In genomic region chr9:7779786-7780185, GRCm38 (mm10) we compare ENCODE assay signal across 21 mouse cellular contexts. TPM values are rescaled to one million over a fixed set of nuclear protein-coding genes. Genes with fewer than 3 reads are reported as not detected.
A peak's percentile ranks its signal among the peaks of the same experiment; 100 is the strongest.
DNase-seq lines count a peak whose midpoint lies in the region; ATAC-seq and TF ChIP-seq lines count a peak whose summit lies in the region.
"Had no signal": no experiment of that assay in that cellular context is flagged by ENCODE, and none has a peak within 500 bp of the region (broad histone marks: within the 10 kb centered on the region; RNA-seq: fewer than 3 reads in every experiment).

No protein-coding gene starts in this region.

- DNase-seq in heart, embryonic 10.5 days (ENCODE audit: low spot score), result peak; percentile 65
- DNase-seq in heart, postnatal 4 days, result no peak
- DNase-seq in spleen, adult 2 months (ENCODE audit: low read depth in 1 of 2, low spot score in 2 of 2), result no peak
- DNase-seq in spleen, postnatal 36 days (ENCODE audit: low spot score in 2 of 2), result no peak
- no peak for DNase-seq in layer of hippocampus, postnatal 36 days
- no peak for DNase-seq in cerebellum, adult 11 months
- DNase-seq: adrenal gland, adult 8-10 months; adrenal gland, postnatal 36 days; cerebellum, adult 11-12 months; cerebellum, adult 9-10 months; cerebellum, postnatal 25 days; gastrocnemius, postnatal 10 days; heart, postnatal 36 days had no signal

- no peak for ATAC-seq in liver, embryonic 16.5 days (ENCODE audit: low read depth)
- ATAC-seq: forebrain, embryonic 15.5 days; hindbrain, embryonic 16.5 days had no signal

- no peak for TF ChIP-seq POLR2A in spleen, adult 2 months (IDR thresholded peaks at IDR 0.05; ENCODE audit: low read depth, low read length)
- no peak for TF ChIP-seq POLR2A in bone marrow, adult 2 months (IDR thresholded peaks at IDR 0.05; ENCODE audit: borderline replicate concordance, control insufficient read depth, low read depth, low read length)

- WGBS in heart, embryonic 10.5 days, result 89% methylated on average over 4 of the region's 4 CpGs
- WGBS in spleen, adult 2 months, result 77% methylated on average over 4 of the region's 4 CpGs
- WGBS in bone marrow, adult 2 months, result 61% methylated on average over 4 of the region's 4 CpGs
- 56% methylated on average over 4 of the region's 4 CpGs for WGBS in liver, embryonic 16.5 days (ENCODE audit: insufficient replicate concordance)

- H3K36me3 ChIP-seq in heart, embryonic 10.5 days, result peaks cover 54% of the 10 kb centered on the region
- peaks cover 18% of the 10 kb centered on the region for H3K36me3 ChIP-seq in spleen, adult 2 months (ENCODE audit: control insufficient read depth, insufficient read depth, low read length)
- H3K36me3 ChIP-seq in liver, embryonic 16.5 days (ENCODE audit: control insufficient read depth, insufficient read depth), result no peaks in the 10 kb centered on the region; the same call in 1 of the 2 replicates

- no peak overlapping the region for H3K9ac ChIP-seq in liver, embryonic 16.5 days (ENCODE audit: low read depth, low read length)
- H3K9ac ChIP-seq: embryonic facial prominence, embryonic 12.5 days; forebrain, embryonic 15.5 days; heart, embryonic 13.5 days; hindbrain, embryonic 12.5 days had no signal

- H3K4me1 ChIP-seq in heart, embryonic 10.5 days, result no peaks in the 10 kb centered on the region; the same call in 1 of the 2 replicates
- H3K4me1 ChIP-seq in spleen, adult 2 months (ENCODE audit: control insufficient read depth, insufficient read depth, insufficient read length), result peaks cover 23% of the 10 kb centered on the region; the same call in 1 of the 2 replicates
- H3K4me1 ChIP-seq in bone marrow, adult 2 months (ENCODE audit: control insufficient read depth, insufficient read depth, low read length), result peaks cover 11% of the 10 kb centered on the region
- peaks cover 21% of the 10 kb centered on the region for H3K4me1 ChIP-seq in liver, embryonic 16.5 days (ENCODE audit: control insufficient read depth, low read depth, low read length)

- H3K4me2 ChIP-seq in liver, embryonic 16.5 days (ENCODE audit: low read depth, low read length), result no peak overlapping the region
- H3K4me2 ChIP-seq: embryonic facial prominence, embryonic 12.5 days; forebrain, embryonic 15.5 days; heart, embryonic 13.5 days; hindbrain, embryonic 12.5 days had no signal

- no peaks in the 10 kb centered on the region for H3K9me3 ChIP-seq in heart, embryonic 10.5 days
- H3K9me3 ChIP-seq in liver, embryonic 16.5 days (replicated peaks; ENCODE audit: control insufficient read depth, low read length), result no peaks in the 10 kb centered on the region
- H3K9me3 ChIP-seq: embryonic facial prominence, embryonic 12.5 days; forebrain, embryonic 15.5 days; heart, embryonic 13.5 days; hindbrain, embryonic 12.5 days had no signal

- no peak for TF ChIP-seq CTCF in spleen, adult 2 months (IDR thresholded peaks at IDR 0.05; ENCODE audit: extremely low read depth, insufficient read depth, insufficient read length, insufficient replicate concordance)
- TF ChIP-seq CTCF in bone marrow, adult 2 months (IDR thresholded peaks at IDR 0.05; ENCODE audit: control insufficient read depth, insufficient read depth, low read length), result no peak

- no peak overlapping the region for H3K4me3 ChIP-seq in heart, embryonic 10.5 days
- H3K4me3 ChIP-seq in spleen, adult 2 months (ENCODE audit: extremely low read depth, insufficient read depth, insufficient read length), result no peak overlapping the region
- H3K4me3 ChIP-seq in bone marrow, adult 2 months (replicated peaks; ENCODE audit: control insufficient read depth, low read depth, low read length), result no peak overlapping the region
- no peak overlapping the region for H3K4me3 ChIP-seq in liver, embryonic 16.5 days (ENCODE audit: low read depth, low read length)
- H3K4me3 ChIP-seq: embryonic facial prominence, embryonic 12.5 days; forebrain, embryonic 15.5 days; heart, embryonic 13.5 days; hindbrain, embryonic 12.5 days had no signal

- H3K27ac ChIP-seq in heart, embryonic 10.5 days, result no peak overlapping the region
- peak overlapping the region; percentile 47 for H3K27ac ChIP-seq in spleen, adult 2 months (ENCODE audit: insufficient read depth, low read length)
- peak overlapping the region; percentile 33; the same call in 1 of the 2 replicates for H3K27ac ChIP-seq in bone marrow, adult 2 months (ENCODE audit: control insufficient read depth, insufficient read depth, low read depth, low read length, poor library complexity)
- peak overlapping the region; percentile 6 for H3K27ac ChIP-seq in liver, embryonic 16.5 days (ENCODE audit: low read length)
- H3K27ac ChIP-seq: embryonic facial prominence, embryonic 12.5 days; forebrain, embryonic 15.5 days; heart, embryonic 13.5 days; hindbrain, embryonic 12.5 days had no signal

- no peaks in the 10 kb centered on the region for H3K27me3 ChIP-seq in heart, embryonic 10.5 days (ENCODE audit: insufficient read depth, poor library complexity, severe bottlenecking)
- H3K27me3 ChIP-seq in spleen, adult 2 months (ENCODE audit: control insufficient read depth, insufficient read depth, low read length), result no peaks in the 10 kb centered on the region
- no peaks in the 10 kb centered on the region for H3K27me3 ChIP-seq in liver, embryonic 16.5 days (ENCODE audit: control insufficient read depth, insufficient read depth, low read depth, low read length)
- H3K27me3 ChIP-seq: CH12.LX; embryonic facial prominence, embryonic 12.5 days; forebrain, embryonic 15.5 days; heart, embryonic 13.5 days; hindbrain, embryonic 12.5 days had no signal

RNA-seq across cellular contexts. Expression of gene Tmem123, which starts 15.9 kb away (rescaled TPM):
- 121 and 143 TPM in 2 replicates for polyA plus RNA-seq in heart, embryonic 10.5 days (2016; fragmentation: Nextera tagmentation; extraction: Ambion mirVana)
- 10 to 100 TPM; 62.0 to 67.2 TPM for total RNA-seq in heart, postnatal 4 days (2021)
- polyA plus RNA-seq in spleen, adult 2 months (2012; rRNA removed), result 90.0 and 142 TPM in 2 replicates
- polyA plus RNA-seq in bone marrow, adult 2 months (2011; ENCODE audit: insufficient read depth, insufficient read length, low replicate concordance, missing spikeins), result 15.0 and 17.4 TPM in 2 replicates
- 28.6 and 30.5 TPM in 2 replicates for polyA plus RNA-seq in liver, embryonic 16.5 days (2015; fragmentation: Nextera tagmentation; extraction: Ambion mirVana)
- total RNA-seq in layer of hippocampus, postnatal 36 days (2021), result 10 to 100 TPM; 11.7 to 13.8 TPM

RNA-seq across cellular contexts. Expression of gene Birc2, which starts 57.1 kb away (rescaled TPM):
- polyA plus RNA-seq in heart, embryonic 10.5 days (2016; fragmentation: Nextera tagmentation; extraction: Ambion mirVana), result 23.6 and 24.2 TPM in 2 replicates
- total RNA-seq in heart, postnatal 4 days (2021), result 10 to 100 TPM; 20.8 to 23.5 TPM
- polyA plus RNA-seq in spleen, adult 2 months (2012; rRNA removed), result 16.4 and 17.7 TPM in 2 replicates
- polyA plus RNA-seq in bone marrow, adult 2 months (2011; ENCODE audit: insufficient read depth, insufficient read length, low replicate concordance, missing spikeins), result 25.9 and 41.1 TPM in 2 replicates
- 14.2 and 14.4 TPM in 2 replicates for polyA plus RNA-seq in liver, embryonic 16.5 days (2015; fragmentation: Nextera tagmentation; extraction: Ambion mirVana)
- total RNA-seq in layer of hippocampus, postnatal 36 days (2021), result 10 to 100 TPM; 35.1 to 38.9 TPM
